Mouse (Mus musculus): ENCODE results near the gene Cnnm4.

Gene Cnnm4

DNA sequence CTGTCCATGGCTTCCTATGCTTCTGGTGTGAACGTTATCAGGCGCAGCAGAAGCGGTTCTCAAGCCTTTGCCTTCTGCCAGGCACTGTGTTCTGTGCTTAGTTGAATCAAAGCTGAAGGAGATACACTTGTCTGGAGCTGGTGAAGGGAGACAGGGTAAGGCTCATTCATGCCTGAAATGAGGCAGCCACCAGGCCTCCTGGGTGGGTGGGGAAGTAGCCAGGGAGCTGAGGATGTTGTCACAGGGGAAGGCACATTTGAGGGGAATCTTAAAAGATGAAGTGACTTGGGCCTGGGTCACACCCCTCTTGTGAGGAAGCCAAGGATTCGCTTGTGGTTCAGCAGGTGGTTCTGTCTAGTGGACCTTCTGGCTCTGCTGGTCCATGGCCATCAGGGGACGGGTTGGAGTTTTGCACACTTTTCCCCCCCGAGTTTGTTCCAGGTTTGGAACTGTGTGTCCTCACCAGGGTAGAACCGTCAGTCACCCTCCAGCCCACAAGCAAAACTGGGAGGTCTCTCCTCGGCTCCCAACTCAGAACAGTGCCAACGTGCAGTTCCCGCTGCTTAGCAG is 1.9 kb downstream of the Cnnm4 start:
- DNase-seq (ENCODE audit: low read depth): no peak

DNA sequence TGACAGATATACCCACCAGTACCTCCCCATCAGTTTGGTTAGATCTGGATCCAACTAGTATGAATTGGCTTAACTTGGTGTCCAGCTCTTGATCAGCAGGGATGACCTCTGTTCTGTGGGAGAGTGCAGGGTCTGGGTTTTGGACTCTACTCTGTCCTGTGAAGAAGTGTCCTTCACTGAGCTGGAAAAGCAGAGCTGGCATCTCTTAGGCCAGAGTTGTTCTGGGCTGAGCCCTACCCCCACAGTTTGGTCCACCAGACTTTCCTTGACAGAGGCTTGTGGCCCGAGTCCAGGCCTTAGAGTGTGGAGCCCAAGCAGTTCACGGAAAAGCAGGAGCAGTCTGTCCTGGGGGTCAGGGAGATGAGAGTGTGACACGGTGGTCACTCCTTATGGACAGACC is 3.2 kb downstream of the Cnnm4 start:
- DNase-seq (ENCODE audit: low read depth): no peak

DNA sequence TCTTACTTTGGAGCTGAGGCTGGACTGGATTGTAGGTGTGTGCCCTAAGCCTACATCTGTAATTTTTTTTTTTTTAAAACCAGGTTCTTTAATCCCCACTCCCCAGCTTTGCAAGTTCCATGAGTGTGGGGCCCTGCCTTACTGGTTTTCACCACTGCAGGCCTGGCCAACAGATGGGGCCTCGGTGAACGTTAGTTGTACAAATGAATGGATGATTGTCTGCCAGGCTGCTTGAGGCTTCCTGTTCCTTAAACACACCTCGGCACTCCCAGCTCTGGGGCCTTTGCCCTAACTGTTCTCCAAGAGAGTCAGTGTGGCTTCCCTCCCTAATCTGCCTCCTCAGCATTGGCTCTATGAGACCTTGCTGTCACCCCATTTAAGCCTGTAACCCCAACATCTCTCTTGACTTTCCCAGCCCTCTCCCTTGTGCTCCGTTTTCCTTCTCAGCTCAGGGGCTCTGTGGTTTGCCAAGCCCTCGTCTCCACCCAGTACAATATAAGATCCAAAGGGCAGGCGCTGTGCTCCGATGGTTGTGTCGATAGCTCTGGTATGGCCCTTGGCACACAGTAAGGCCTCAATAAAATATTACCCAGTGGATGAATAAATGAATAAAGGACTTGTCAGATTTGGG is 4.2 kb downstream of the Cnnm4 start:
- DNase-seq (ENCODE audit: low read depth): no peak

DNA sequence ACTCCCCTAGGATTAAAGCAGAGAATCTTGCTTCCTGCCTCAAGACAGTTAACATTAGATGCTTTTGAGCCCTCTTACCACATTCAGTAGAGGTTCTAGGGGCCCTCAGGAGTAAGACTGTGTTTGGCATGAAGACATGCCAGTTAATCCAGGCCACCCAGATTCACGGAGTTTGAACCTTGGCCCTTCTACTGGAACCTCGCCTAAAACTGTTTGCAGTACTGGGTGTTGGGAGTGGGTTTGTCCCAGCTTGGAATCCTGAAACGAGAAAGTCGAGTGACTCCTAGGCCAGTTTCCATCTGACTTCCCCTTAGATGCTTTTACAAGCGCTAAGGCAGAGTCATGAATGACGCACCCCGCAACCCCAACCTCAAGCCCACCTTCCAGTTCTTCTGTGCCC is 5.0 kb downstream of the Cnnm4 start:
- no peak for DNase-seq (ENCODE audit: low read depth)

DNA sequence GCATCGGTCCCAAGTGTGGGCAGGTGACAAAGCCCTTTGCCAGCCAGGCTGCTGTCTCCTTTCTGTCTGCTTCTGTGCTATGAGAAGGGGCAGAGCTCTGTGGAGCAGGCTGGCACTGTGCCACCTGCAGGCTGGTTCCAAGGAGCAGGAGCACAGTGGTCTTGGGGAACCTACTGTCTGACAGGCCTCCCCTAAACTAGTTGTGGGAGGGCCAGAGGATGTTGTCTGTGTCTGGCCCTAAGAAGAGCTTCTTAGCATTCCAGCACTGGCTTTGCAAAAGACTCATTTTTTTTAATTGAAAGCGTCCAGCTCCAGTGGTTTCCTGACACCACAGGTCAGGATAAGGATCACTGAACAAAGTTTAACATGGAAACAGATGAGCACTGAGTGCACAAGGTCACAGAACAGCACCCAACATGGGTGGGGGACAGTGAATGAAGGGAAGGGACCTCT is 6.9 kb downstream of the Cnnm4 start:
- no peak for DNase-seq (ENCODE audit: low read depth)

DNA sequence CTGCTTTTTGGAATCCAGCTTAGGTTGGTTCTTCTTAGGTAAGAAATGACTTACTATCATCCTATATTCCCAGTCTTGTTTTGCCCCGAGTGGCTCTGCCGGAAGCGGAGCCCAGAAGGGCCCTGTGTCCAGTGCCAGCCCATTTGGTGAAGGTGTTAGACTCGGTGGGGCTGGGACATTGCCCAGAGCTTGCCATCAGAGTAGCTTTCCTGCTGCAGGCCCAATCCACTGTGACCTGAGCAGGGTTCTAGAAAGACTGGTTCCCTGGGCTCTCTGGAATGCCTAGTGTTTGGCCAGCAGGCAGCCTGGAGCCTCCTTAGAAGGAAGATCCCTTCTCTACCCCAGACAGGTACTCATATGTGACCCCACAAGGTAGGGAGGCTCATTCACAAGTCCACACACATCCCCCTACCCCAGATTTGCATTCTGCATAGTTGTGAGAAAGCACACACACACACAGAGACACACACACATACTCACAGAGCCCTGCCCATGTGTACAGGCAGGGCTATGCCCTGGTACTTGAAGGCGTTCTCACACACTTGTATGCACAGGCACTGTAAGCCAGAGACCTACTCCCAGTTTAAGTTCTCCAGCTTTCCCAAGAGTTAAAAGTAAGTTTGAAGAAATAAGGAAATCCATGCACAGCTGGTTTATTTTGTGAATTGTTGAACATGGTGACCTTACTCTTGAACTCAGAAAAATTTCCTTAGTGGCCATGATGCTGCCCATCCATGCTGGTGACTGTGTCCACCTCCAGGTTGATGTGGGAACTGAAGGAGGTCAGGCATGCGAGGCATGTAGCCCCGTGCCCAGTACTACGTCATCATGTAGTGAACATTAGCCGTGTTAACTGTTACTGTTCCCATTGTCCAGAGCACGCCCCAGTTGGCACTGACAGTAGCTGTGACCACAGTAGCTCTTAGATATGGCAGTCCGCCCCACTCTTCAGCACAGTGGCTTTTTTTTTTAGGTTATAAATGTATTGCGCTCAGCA is 8.8 kb downstream of the Cnnm4 start:
- DNase-seq (ENCODE audit: low read depth): no peak

DNA sequence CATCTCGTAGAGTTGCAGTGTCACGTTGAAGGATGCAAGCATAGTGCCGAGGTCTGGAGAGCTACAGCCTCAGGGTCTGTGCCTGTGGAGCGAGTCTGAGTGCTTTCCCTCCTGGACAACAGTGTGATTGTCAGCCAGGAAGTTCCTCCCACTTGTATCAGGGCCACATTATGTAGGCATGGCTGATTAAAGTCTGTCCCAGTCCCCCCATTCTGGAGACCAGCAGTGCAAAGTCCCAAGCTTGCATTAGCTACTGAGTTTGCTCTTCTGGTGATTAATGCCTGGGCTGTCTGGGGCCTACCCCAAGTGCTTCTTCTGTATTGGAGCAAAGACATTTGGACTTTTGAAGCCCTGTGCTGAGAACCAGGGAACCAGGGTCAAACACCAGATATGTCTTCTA is 12.4 kb downstream of the Cnnm4 start:
- DNase-seq (ENCODE audit: low read depth): no peak

DNA sequence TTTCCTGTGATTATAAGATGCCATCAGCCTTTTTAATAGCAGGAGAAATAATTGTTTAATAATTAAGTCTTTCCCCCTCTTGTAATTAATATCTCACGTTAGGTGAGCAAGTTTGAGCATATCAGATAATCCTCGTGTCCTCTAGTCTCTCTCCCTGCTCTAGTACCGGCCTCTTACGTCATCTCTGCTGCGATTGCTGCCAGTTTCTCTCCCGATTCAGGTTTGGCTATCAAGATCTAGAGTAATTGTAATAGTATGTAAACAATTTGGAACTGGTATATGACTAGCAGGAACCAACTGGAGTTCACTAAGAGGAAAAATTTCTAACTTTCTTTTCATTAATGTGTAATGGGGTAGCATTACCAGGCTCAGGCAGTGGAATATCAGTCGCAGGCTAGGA is 13.7 kb downstream of the Cnnm4 start:
- DNase-seq (ENCODE audit: low read depth): no peak

DNA sequence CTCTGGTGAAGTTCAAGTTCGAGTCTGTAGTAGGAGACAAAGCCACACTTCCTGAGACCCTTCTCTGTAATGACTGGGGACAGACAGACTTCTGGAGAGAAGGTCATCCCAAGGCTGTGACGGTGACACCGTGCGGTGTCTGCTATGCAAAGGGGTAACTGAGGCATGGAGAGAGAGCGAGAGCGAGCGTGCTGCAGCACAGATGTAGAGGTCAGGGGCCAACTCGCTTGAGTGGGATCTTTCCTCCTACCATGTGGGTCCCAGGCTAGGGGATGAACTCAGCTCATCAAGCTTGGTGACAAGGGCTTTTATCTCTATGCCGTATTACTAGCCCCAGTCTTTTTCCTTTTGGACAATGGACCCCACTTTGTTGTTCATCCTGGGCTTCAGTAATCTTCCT is 15.7 kb downstream of the Cnnm4 start:
- DNase-seq (ENCODE audit: low read depth): no peak

DNA sequence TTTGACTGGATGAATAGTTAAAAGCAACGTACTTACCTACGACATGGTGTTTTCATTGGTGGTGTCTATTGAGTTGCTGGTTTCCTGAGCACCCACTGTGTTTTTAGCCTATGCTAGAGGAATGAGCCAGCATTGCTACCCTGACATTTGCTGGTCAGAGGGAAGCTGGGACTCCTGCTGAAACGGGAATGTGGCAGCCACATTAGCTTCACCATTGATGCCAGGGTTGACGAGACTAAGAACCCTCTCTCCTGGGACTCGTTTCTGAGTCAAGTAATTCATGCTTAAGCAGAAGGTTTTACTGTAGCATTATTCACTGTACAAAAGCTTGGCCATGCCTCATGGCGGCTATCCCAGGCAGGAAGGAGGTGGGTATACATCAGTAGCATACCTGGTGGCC is 18.2 kb downstream of the Cnnm4 start:
- no peak for DNase-seq (ENCODE audit: low read depth)

DNA sequence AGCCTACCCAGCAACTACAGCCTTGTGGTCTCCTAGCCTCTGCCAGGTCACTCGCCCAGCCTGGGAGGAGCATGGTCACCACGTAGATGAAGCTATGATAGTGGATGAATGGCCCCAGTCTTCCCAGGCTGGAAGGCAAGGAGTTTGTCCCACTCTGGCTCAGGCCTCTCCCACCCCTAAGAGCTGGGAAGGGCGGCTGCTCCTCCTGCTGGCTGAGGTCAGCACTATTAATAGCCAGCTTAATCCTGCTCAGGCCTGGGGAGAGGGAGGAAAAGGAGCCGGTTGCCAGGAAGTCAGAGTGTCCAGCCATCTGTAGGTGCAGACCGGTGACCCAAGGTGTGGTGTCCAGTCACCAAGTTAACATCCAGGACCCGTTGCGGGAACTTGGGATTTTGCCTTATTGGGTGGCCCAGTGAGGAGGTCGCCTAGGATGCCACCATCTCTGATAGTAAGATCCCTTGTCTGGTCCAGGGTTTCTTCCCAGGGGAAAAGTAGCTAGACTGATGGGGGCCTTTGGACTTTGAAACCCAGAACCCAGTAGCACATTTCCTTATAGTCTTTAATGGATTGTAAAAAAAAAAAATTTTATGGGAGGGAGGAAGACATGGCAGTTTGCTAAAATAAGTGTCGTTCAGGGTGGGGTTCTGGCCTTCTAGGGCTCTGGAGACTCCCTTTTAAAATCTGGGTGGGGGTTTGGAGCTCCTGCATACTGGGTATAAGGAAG is 21.2 kb downstream of the Cnnm4 start:
- peak; percentile 38 for DNase-seq (ENCODE audit: low read depth)

DNA sequence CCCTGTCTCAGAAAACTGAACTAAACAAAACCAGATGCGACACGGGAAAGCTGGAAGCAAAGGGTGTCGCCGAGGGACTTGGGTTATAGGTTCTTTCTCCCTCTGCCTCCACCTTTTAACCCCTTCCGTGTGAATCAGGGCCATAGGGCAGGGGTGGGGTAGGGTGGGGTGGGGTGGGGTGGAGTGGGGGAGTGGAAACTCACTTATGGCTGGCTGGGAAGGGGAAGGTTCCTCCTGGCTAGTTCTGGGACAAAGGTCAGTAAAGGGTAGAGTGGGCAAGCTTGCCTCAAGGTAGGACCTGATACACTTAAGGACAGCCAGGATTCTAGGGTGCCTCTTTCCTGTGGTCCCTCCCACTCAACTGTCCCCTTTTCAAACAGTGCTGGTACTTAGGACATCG is 21.9 kb downstream of the Cnnm4 start:
- DNase-seq (ENCODE audit: low read depth): no peak

DNA sequence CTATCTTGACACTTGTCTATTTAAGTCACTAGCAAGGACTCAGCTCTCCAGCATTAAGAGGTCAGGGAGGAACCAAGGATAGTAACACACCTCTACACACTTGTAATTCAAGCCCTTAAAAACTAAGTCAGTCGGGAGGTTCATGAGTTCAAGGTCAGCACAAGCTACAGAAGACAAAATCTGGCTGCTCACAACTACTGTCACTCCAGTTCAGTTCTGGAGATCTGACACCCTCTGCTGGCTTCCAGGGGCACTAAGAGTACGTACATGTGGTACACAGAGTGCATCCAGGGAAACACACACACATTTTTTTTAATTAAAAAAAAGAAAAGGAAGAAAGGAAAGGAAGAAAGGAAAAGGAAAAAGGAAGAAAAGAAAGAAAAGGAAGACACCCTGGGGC is 25.3 kb downstream of the Cnnm4 start:
- DNase-seq (ENCODE audit: low read depth): peak; percentile 60

DNA sequence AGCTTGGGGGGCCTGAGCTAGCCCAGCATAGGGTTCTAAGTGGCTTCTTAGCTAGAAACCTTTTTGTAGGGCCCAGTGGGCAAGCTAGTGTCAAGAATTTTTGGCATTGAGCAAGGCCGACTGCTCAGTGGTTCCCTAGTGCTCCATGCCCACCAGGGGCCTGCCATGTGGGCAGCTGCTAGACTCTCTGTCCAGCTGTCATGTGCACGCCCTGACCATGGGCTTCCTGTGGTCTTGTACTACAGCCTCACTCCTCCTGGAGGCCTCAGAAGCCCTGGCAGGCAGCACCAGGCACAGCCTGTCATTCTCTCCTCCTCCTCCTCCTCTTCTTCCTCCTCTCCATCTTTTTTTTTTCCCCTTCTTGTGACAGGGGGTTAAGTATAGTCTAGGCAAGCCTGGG is 25.9 kb downstream of the Cnnm4 start:
- no peak for DNase-seq (ENCODE audit: low read depth)

DNA sequence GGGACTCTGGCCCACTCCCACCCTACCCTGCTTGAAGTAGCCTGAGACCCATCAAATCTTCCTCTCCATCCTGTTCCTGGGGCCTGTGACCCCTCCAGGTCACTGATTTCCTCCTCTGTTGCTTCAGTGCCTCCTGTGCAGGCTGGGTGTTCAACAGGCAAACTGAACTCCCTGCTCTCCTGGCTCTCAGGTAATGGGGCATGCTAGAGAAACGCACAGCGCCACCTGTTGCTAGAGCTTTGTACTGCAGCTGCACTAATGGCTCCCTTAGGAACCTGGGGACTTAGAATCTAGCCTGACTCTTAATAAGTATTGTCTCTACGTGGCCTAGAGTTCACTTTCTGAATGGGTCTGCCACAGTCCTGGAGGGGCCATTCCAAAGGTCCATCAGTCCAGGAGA is 29.8 kb downstream of the Cnnm4 start:
- DNase-seq (ENCODE audit: low read depth): peak; percentile 63

DNA sequence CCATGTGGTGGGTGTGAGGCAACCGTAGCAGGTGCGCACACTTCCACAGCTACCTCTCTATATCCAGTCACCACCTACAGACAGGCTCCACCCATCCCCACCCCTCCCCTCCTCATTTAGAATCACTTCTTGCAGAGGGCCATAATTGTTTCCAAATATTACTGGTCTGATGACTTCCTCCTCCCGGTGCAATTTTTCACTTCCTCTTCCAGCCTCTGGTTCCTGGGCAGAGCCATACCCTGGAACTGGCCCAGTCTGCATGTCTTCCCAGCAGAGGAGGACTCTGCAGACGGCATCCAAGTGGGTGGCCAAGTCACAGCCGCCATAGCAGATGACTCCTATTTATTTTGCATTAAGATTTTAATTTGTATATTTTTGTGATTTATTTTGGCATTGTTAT is 36.8 kb downstream of the Cnnm4 start:
- peak; percentile 21 for DNase-seq (ENCODE audit: low read depth)

DNA sequence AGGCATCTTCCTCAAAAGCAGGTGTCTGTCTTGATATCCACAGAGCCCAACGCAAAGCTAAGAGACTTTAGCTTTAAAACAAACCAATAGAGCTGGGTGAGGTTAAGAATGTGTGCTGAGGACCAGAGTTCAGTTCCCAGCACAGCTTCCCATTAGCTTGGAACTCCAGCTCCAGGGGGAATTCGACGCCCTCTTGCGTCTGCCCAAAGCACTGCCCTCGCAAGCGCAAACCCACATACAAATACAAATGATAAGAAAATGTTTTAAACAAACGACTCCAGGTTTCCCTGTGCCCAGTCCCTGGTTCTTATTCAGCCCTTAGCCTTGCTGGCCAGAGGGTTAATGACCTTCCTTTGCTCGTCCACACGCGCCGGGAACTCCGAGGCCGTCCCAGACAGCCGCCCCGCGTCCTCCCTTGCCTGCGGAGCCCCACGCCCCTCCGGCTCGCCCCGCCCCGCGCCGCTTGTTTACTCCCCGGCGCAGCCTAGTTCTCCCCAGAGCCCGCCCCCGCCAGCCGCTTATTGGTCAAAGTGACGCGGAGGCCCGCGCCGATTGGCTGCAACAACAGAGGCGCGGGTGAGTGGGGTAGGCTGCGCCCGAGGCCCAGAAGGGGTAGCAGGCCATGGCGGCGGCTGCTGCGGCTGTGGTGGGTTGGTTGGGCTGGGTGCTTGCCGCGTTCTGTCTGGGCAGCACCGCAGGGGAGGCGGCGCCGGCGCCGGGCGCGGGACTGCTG is 40.0 kb downstream of the Cnnm4 start, which contains the start of gene Cnnm3:
Gene Cnnm3 (plus strand): TSS at position 579 of the 733 bp plus-strand sequence.
- DNase-seq (ENCODE audit: low read depth): peak; percentile 96

DNA sequence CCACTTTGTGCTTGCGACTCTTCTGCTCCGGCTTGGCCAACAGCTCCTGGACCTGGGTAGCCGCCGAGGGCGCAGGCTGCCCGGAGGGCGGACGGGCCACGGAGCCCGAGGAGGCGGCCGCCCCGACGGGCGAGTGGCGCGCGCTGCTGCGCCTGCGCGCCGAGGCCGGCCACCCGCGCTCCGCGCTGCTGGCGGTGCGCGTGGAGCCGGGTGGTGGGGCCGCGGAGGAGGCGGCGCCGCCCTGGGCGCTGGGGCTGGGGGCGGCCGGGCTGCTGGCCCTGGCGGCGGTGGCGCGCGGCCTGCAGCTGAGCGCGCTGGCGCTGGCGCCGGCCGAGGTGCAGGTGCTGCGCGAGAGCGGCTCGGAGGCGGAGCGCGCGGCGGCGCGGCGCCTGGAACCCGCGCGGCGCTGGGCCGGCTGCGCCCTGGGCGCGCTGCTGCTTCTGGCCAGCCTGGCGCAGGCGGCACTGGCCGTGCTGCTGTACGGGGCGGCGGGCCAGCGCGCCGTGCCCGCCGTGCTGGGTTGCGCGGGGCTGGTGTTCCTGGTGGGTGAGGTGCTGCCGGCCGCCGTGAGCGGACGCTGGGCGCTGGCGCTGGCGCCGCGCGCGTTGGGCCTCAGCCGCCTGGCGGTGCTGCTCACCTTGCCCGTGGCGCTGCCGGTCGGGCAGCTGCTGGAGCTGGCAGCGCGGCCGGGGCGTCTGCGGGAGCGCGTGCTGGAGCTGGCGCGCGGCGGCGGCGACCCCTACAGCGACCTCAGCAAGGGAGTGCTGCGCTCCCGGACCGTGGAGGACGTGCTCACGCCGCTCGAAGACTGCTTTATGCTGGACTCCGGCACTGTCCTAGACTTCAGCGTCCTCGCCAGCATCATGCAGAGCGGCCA is 40.9 kb downstream of the Cnnm4 start:
- no peak for DNase-seq (ENCODE audit: low read depth)

DNA sequence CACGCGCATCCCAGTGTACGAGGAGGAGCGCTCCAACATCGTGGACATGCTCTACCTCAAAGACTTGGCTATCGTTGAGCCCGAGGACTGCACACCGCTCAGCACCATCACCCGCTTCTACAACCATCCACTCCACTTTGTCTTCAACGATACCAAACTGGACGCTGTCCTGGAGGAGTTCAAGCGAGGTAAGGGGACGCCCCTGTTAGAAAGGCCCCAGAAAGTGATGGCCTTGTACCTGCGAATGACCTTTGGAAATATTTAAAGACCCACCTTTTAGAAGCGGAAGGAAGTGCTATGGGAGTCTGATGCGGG is 41.5 kb downstream of the Cnnm4 start:
- DNase-seq (ENCODE audit: low read depth): no peak

DNA sequence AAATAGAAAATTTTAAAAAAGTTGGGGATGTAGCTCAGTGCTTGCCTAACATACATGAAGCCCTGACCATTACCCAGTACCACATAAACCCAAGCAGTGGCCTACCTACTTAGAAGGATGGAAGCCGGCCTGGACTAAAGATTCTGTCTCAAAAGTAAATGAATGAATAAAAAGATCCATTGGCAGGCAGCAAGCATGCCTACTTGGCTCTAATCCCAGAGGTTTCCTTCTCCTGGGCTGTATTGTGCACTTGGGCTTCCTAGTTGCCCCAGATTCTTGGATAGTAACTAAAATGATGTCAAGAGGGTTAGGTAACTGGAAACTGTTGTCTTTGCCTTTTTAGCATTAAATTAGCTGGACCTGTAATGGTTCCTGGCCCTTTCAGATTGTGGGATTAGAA is 41.9 kb downstream of the Cnnm4 start:
- peak; percentile 24 for DNase-seq (ENCODE audit: low read depth)

DNA sequence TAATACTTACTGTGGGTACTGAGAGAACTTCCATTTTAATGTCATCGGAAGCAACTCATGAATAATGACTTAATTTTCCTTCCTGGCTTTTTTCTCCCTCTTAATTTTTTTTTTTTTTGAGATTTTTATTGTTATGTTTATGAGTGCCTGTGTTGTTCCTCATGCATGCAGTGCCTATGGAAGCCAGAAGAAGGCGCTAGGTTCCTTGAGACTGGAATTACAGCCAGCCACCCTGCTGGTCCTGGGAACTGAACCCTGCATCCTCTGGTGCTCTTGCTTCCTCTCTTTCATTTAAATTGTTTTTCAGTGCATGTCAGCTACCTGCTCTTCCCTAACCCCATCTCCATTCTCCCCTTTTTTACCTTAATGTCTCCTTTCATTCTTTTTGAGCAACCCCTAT is 42.3 kb downstream of the Cnnm4 start:
- DNase-seq (ENCODE audit: low read depth): peak; percentile 70
